Mouse (Mus musculus) right cerebral cortex, postnatal 4 days (tissue): ENCODE measurements around the gene Sgo1.

Experiments used
- DNase-seq: peaks from one replicate; pipeline ENCODE4 v3.0.0-alpha.2; 2022

Sgo1 gene

GRCm38 (mm10) chr17:53643360-53643759, 45.8 kb downstream of the Sgo1 start:
- DNase-seq = no peak

GRCm38 (mm10) chr17:53631344-53631743, 57.8 kb downstream of the Sgo1 start:
- DNase-seq = no peak

- no peak for DNase-seq
Measured at GRCm38 (mm10) chr17:53628131-53628530, 61.0 kb downstream of the Sgo1 start.

GRCm38 (mm10) chr17:53627497-53627896, 61.6 kb downstream of the Sgo1 start:
- DNase-seq = no peak

GRCm38 (mm10) chr17:53626160-53626559, 63.0 kb downstream of the Sgo1 start:
- DNase-seq = no peak
